Mouse (Mus musculus): Measurements from ENCODE around the gene Arl14. TPM values are rescaled to one million over a fixed set of nuclear protein-coding genes. Genes with fewer than 3 reads are reported as not detected.
"Not testable (repeated sequence)": the region's sequence is repeated elsewhere in the genome, so short reads cannot be mapped to it uniquely, and the experiment has no call there.

Arl14 gene
- total RNA-seq, 1 experiment from 2014 or later, result not detected

DNA sequence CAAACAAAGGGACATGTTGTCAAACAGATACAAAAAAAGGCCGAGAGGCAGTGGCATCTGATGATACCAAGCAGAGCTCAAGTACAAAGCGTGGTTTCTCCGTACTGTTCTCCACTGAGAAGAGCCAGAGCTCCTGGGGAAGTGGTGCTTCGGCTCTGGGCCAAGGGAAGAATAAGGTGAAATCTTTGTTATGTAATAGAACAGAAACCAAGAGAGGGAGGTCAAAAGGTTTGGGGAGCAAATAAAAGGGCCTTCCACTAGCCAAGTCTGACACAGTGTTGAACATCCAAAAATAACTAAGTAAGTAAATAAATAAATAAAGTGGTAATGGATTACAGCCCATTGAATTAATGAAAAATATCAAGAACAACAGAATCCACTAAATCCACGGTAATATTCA lies 17.0 kb downstream of the Arl14 start:
- no peak for ATAC-seq (replicated peaks in 1 of 2; ENCODE audit: insufficient read depth in 1 of 2, low FRiP score in 2 of 2, low TSS enrichment in 1 of 2, low read depth in 1 of 2, poor library complexity in 2 of 2, severe bottlenecking in 2 of 2)

GRCm38 (mm10) chr3:69241020-69241419 lies 18.8 kb downstream of the Arl14 start:
- no peak for ATAC-seq (replicated peaks in 1 of 2; ENCODE audit: insufficient read depth in 1 of 2, low FRiP score in 2 of 2, low TSS enrichment in 1 of 2, low read depth in 1 of 2, poor library complexity in 2 of 2, severe bottlenecking in 2 of 2)

DNA sequence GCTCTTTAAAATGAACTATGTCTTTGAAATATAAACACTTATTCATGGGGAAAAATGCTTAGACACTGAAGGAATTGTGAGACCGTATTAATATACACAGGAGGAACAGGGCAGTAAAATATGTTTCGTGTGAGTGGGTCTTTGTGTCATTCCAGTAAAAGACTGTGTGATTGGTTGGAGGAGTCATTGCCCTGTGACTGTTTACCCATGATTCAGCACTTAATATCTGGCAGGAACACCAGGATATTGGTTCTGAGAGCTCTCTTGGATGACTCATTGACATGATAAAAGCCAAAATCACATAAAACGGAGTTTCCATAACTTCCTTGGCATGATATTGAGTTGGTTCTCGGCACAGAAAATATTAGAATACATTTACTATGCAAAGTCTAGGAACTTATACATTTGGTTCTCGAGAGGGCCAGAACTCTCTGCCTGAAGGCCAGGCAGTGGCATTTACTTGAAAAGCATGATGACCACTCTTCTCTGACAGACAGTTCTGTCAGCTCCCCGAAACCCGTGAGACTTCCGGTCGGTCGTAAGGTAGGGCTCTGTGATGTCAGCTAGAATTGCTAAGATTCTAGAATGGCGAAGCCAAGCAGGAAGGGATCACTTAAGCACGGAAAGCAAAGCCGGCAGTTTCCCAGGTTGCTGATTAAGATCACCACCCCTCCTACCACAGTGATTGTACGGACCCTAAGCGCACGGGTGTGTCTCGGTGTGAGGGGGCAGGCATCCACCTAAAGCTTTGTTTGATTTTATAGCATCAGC lies 31.1 kb downstream of the Arl14 start:
- ATAC-seq (replicated peaks in 1 of 2; ENCODE audit: insufficient read depth in 1 of 2, low FRiP score in 2 of 2, low TSS enrichment in 1 of 2, low read depth in 1 of 2, poor library complexity in 2 of 2, severe bottlenecking in 2 of 2), result no peak

GRCm38 (mm10) chr3:69254676-69255075 lies 32.5 kb downstream of the Arl14 start:
- no peak for ATAC-seq (replicated peaks in 1 of 2; ENCODE audit: insufficient read depth in 1 of 2, low FRiP score in 2 of 2, low TSS enrichment in 1 of 2, low read depth in 1 of 2, poor library complexity in 2 of 2, severe bottlenecking in 2 of 2)

DNA sequence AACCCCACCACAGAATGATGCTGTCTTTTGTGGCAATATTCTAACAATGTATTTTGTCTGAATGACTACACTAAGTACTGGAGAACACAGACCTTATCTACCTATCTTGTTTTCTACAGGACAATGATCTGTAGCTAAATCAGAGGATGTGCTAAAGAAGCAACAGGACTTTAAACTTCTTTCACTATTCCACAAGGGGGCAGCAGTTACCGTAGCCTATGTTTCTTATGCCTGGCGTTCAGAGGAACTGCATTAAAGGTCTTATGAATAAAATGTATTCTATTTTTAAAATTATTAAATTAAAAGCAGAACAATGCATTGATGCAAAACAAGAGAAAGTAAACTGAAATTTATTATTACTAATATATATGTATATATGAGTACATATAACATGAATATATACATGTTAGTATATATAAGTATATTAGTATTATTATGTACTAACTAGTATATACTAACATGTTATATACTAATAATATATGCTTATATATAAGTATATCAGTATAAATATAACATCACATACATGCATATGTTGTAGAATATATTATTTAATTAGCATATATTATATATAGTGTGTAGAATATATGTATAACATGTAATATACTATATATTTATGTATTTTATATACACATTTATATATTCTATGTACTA lies 35.0 kb downstream of the Arl14 start:
- peak; percentile 49 to 75; a peak in 1 of 4 replicates for ATAC-seq (replicated peaks in 1 of 2; ENCODE audit: insufficient read depth in 1 of 2, low FRiP score in 2 of 2, low TSS enrichment in 1 of 2, low read depth in 1 of 2, poor library complexity in 2 of 2, severe bottlenecking in 2 of 2)

DNA sequence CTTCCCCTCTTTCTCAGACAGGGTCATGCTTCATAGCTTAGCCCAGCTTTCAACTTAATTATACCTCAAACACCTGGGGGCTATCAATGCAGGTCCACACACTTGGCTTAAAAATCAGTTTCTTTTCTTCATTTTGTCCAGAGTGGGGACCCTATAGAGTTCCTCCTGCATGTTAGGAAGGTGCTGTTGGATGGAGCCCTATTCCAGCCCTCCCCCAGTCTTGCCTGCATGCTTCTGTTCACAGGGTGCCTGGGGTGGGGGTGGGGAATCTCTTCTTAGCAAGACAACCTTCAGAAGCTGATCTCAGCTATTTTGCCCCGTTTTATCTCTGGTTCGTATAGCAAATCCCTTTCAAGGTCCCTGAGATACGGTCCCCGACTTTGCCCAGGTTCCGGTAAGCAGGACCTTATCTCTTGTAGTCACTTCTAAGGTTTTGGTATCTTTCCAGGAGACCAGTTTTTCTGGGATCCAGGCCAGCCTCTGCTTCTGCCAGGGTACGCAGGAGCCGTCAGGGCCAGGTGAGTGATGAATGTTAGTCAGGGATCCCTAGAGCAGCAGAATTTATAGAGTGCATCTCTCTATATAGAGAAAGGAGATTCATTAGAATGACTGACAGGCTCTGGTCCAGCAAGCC lies 40.9 kb downstream of the Arl14 start:
- ATAC-seq (replicated peaks in 1 of 2; ENCODE audit: insufficient read depth in 1 of 2, low FRiP score in 2 of 2, low TSS enrichment in 1 of 2, low read depth in 1 of 2, poor library complexity in 2 of 2, severe bottlenecking in 2 of 2), result no peak

GRCm38 (mm10) chr3:69264299-69264698 lies 42.1 kb downstream of the Arl14 start:
- ATAC-seq (replicated peaks in 1 of 2; ENCODE audit: insufficient read depth in 1 of 2, low FRiP score in 2 of 2, low TSS enrichment in 1 of 2, low read depth in 1 of 2, poor library complexity in 2 of 2, severe bottlenecking in 2 of 2), result not testable (repeated sequence)

DNA sequence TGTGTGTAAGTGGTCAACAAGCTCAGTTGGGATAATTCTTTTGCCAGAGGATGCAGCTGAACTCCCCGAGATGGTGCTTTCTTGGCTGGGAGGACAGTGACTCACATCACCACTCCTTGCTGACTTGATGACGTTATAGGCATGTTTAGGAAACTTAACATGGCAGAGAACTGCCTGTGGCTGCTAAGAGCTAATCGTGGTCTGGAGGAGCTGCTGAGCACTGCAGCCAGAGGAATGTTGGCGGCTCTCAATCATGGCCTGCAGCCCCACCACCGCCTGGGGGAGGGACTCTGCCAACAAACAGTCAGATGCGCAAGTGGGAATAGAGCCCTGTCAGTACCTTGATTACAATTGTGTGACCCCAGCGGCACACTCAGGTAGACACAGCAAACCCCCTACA lies 49.6 kb downstream of the Arl14 start:
- ATAC-seq (replicated peaks in 1 of 2; ENCODE audit: insufficient read depth in 1 of 2, low FRiP score in 2 of 2, low TSS enrichment in 1 of 2, low read depth in 1 of 2, poor library complexity in 2 of 2, severe bottlenecking in 2 of 2), result no peak

Other genes with a start within 250 kb of the Arl14 start
- gene Ift80, start 217.8 kb upstream of the Arl14 start, total RNA-seq (2017), result 33.7 and 36.8 TPM in 2 replicates
- gene Smc4, start 217.7 kb upstream of the Arl14 start, total RNA-seq (2017), result 470 and 545 TPM in 2 replicates
- gene Trim59, start 177.7 kb upstream of the Arl14 start, total RNA-seq (2017), result 27.8 and 34.1 TPM in 2 replicates
- 63.7 and 70.6 TPM in 2 replicates for gene Kpna4, start 95.3 kb upstream of the Arl14 start, total RNA-seq (2017)
- 3.9 and 5.0 TPM in 2 replicates for gene Ppm1l, start 94.4 kb downstream of the Arl14 start, total RNA-seq (2017)

Measured in hematopoietic stem cell, adult 5-6 weeks (primary cell).